Mouse (Mus musculus) hindbrain, embryonic 11.5 days (tissue): Measurements from ENCODE around the gene Rreb1. TPM values are rescaled to one million over a fixed set of nuclear protein-coding genes. Genes with fewer than 3 reads are reported as not detected.

Source experiments
- ATAC-seq: fragments of 200-750 bp; cut with Nextera tagmentation; 2 replicates; pipeline ENCODE4 v1.8.0; 2017; ENCODE audit warnings: mild to moderate bottlenecking, moderate TSS enrichment, moderate library complexity; ENCODE audit not compliant: low FRiP score
- DNase-seq: peaks from one replicate; pipeline ENCODE4 v3.0.0-alpha.2; 2015; ENCODE audit warnings: low spot score
- H3K27ac ChIP-seq: fragments of 300-500 bp; sonication (generic); 2 replicates; pipeline ENCODE4 v1.5.1; 2014; ENCODE audit warnings: mild to moderate bottlenecking, low read depth, low read length
- H3K27me3 ChIP-seq: fragments of 300-500 bp; sonication (generic); 2 replicates; pipeline ENCODE4 v1.6.1; 2014; ENCODE audit warnings: mild to moderate bottlenecking, low read length, moderate library complexity, mixed read lengths; ENCODE audit not compliant: control insufficient read depth, insufficient read depth
- H3K36me3 ChIP-seq: fragments of 300-500 bp; sonication (generic); 2 replicates; pipeline ENCODE4 v1.6.1; 2014; ENCODE audit warnings: mild to moderate bottlenecking, low read length, moderate library complexity, mixed read lengths; ENCODE audit not compliant: control insufficient read depth, insufficient read depth
- H3K4me1 ChIP-seq: fragments of 300-500 bp; sonication (generic); replicated peaks from 2 replicates; pipeline ENCODE4 v1.6.1; 2014; ENCODE audit warnings: low read length, mixed read lengths; ENCODE audit not compliant: control insufficient read depth, insufficient read depth
- H3K4me2 ChIP-seq: fragments of 300-500 bp; sonication (generic); replicated peaks from 2 replicates; pipeline ENCODE4 v1.6.1; 2014; ENCODE audit warnings: mild to moderate bottlenecking, low read depth, low read length
- H3K4me3 ChIP-seq: fragments of 300-500 bp; sonication (generic); 2 replicates; pipeline ENCODE4 v1.5.1; 2014; ENCODE audit warnings: low read depth, low read length
- H3K9ac ChIP-seq: fragments of 300-500 bp; sonication (generic); 2 replicates; pipeline ENCODE4 v1.6.1; 2014; ENCODE audit warnings: low read depth, low read length
- H3K9me3 ChIP-seq: fragments of 300-500 bp; sonication (generic); 2 replicates; pipeline ENCODE4 v1.6.1; 2016; ENCODE audit warnings: low read length; ENCODE audit not compliant: control insufficient read depth
- WGBS: fragments of 180-500 bp; shearing (Covaris S2); extraction: QIAGEN DNeasy Blood & Tissue Kit; methylation state at CpG from one replicate; pipeline ENCODE4 v1.1.7; 2014; 5-methylcytosine and 5-hydroxymethylcytosine counted together
- polyA plus RNA-seq: library from polyadenylated mRNA; unstranded; fragments of >200 nt; fragmentation: Nextera tagmentation; extraction: Ambion mirVana; gene quantifications from 2 replicates; pipeline ENCODE4 v1.2.1, GENCODE M21; 2014

Gene Rreb1
- polyA plus RNA-seq, 1 experiment from 2014 or later = 7.0 TPM

DNA sequence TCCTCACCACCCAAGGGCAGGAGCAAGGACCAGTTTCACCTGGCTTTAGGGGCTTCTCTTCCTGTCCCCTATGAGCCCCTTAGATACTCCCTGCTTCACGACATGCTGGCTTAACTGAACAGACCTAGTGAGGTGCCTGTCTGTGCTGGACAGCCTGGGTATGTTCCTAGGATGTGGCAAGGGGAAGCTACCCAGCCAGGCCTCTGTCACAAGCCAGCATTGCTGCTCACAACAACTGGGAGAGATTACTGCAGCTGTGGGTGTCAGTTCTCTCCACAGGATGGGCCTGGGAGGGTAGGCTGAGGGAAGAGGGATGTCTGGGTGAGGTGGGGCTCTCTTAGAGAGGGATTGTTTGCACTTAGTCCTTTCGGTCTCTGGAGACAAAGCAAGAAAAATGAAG, 142.5 kb downstream of the Rreb1 start:
- Histone ChIP-seq H3K27me3 (no peaks in the 10 kb centered on the region), H3K9ac (no peak overlapping the region), H3K4me3 (no peak overlapping the region), H3K9me3 (no peaks in the 10 kb centered on the region), H3K4me1 (no peaks in the 10 kb centered on the region), H3K27ac (no peak overlapping the region), H3K4me2 (no peak overlapping the region), H3K36me3 (no peaks in the 10 kb centered on the region)
- 55% methylated on average over 2 of the region's 2 CpGs for WGBS
- ATAC-seq = no peak
- DNase-seq = no peak

DNA sequence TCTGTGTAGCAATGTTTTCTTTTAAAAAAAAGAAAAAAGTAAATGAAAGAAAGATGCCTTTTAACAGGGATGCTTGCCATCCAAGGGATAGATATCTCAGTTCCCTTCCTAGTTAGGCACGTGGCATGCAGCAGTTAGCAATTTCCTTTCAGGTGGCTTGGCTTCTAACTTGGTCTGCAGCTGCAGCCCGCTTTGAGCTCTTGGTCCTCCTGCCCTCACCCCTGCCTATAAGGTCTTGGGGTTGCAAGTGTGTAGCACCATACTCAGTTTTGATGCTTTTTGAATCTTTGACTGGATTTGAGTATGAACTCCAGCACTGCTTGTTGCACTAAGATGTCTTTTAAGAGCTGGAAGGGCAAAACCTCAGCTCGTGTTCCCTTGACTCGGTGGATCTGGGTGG, 144.9 kb downstream of the Rreb1 start:
- Histone ChIP-seq H3K9me3 (no peaks in the 10 kb centered on the region), H3K4me1 (no peaks in the 10 kb centered on the region), H3K27me3 (no peaks in the 10 kb centered on the region), H3K27ac (no peak overlapping the region), H3K36me3 (no peaks in the 10 kb centered on the region), H3K4me2 (no peak overlapping the region), H3K4me3 (no peak overlapping the region), H3K9ac (no peak overlapping the region)
- ATAC-seq (no peak), DNase-seq (no peak)
- WGBS = 84% methylated on average over 4 of the region's 4 CpGs

DNA sequence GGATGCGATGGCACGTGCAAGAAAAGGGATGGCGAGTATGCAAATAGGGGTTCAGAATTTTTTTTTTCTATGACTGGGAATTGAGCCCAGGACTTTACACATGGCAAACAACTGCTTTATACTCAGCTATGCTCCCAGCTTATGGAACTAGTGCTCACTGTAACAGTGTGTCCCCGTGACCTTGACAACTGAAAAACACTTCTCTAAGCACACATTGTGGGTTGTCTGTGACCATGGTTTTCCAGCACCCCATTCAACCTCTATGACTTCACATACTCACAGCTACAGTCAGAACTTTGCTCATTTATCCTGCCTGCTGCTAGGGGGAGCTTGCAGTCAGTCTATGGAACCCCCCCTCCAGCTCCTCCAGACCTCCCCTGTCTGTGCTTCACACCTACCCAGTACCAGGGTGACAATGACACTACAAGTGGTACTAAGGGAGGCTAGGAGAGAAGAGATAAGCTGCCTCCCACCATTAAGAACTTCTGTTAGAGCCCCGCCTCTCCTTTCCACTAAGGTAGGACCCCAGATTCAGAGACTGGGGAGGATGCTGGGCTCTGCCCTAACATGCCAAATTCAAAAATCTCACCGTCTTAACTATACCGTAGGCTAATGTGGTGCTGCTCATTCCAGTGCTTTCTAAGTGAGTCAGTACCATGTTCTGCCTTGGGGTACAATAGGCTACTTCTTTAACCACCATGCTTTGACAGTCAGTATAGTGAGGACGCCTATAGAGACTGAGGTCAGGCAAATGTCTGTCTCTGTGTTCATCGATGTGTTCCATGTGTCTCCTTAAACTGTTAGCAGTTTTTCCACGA, 145.7 kb downstream of the Rreb1 start:
- Histone ChIP-seq H3K9ac (no peak overlapping the region), H3K27me3 (no peaks in the 10 kb centered on the region)
- WGBS = 91% methylated on average over 10 of the region's 10 CpGs

GRCm38 (mm10) chr13:37924461-37924948, 146.3 kb downstream of the Rreb1 start:
- no peak for DNase-seq
- no peak for ATAC-seq
- 83% methylated on average over 4 of the region's 4 CpGs for WGBS
- H3K4me3 ChIP-seq = no peak overlapping the region
- H3K4me1 ChIP-seq = no peaks in the 10 kb centered on the region
- no peak overlapping the region for H3K9ac ChIP-seq
- no peak overlapping the region for H3K4me2 ChIP-seq
- H3K27ac ChIP-seq = no peak overlapping the region
- H3K27me3 ChIP-seq = no peaks in the 10 kb centered on the region
- no peaks in the 10 kb centered on the region for H3K36me3 ChIP-seq
- no peaks in the 10 kb centered on the region for H3K9me3 ChIP-seq

More for the DNA sequence above, 145.7 kb downstream of the Rreb1 start:
- Histone ChIP-seq H3K4me3 (no peak overlapping the region), H3K9me3 (no peaks in the 10 kb centered on the region), H3K36me3 (no peaks in the 10 kb centered on the region), H3K27ac (no peak overlapping the region), H3K4me2 (no peak overlapping the region), H3K4me1 (no peaks in the 10 kb centered on the region)
- ATAC-seq (no peak), DNase-seq (no peak)

DNA sequence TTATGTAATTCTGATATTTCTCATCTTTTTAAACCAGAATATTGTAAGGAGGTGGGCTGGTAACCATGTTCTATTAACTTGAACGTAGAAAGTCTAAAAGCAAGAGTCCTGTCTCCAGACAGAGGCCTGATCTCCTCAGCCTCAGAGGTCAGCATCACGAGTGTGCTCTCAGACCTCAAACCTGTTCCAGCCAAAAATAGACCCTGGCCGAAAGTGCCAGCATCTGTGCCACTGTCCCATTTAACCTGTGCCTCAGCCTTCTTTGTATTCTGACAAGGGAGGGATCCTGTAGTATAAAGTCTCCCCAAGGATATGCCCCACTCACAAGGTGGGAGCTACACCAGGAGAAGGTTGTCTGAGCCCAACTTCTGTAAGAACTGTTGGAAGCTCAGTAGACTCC, 148.2 kb downstream of the Rreb1 start:
- Histone ChIP-seq H3K4me3 (no peak overlapping the region), H3K4me1 (no peaks in the 10 kb centered on the region), H3K9ac (no peak overlapping the region), H3K4me2 (no peak overlapping the region), H3K36me3 (no peaks in the 10 kb centered on the region), H3K27me3 (no peaks in the 10 kb centered on the region), H3K9me3 (no peaks in the 10 kb centered on the region), H3K27ac (no peak overlapping the region)
- 93% methylated on average over 3 of the region's 3 CpGs for WGBS
- DNase-seq (no peak), ATAC-seq (no peak)

- H3K4me2 ChIP-seq = no peak overlapping the region
- H3K27me3 ChIP-seq = no peaks in the 10 kb centered on the region
- H3K4me1 ChIP-seq = no peaks in the 10 kb centered on the region
- 94% methylated on average over 17 of the region's 17 CpGs for WGBS
- H3K4me3 ChIP-seq = no peak overlapping the region
- no peaks in the 10 kb centered on the region for H3K9me3 ChIP-seq
- DNase-seq = no peak
- H3K36me3 ChIP-seq = no peaks in the 10 kb centered on the region
- no peak overlapping the region for H3K27ac ChIP-seq
- H3K9ac ChIP-seq = no peak overlapping the region
- ATAC-seq = no peak
Observed at GRCm38 (mm10) chr13:37929532-37929931, 151.3 kb downstream of the Rreb1 start.

DNA sequence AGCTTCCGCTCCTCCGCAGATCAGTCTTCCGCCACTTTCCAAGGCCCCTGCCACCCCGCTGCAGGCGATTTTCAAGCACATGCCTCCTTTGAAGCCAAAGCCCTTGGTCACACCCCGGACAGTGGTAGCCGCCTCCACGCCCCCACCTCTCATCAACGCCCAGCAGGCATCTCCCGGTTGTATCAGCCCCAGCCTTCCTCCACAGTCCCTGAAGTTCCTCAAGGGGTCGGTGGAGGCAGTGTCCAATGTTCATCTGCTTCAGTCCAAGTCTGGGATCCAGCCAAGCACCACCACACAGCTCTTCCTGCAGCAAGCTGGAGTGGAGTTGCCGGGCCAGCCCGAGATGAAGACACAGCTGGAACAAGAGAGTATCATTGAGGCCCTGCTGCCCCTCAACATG, 151.9 kb downstream of the Rreb1 start:
- H3K4me3 ChIP-seq = no peak overlapping the region
- H3K36me3 ChIP-seq = no peaks in the 10 kb centered on the region
- no peak overlapping the region for H3K4me2 ChIP-seq
- H3K27ac ChIP-seq = no peak overlapping the region
- DNase-seq = no peak
- WGBS = 95% methylated on average over 13 of the region's 13 CpGs
- no peaks in the 10 kb centered on the region for H3K4me1 ChIP-seq
- no peak for ATAC-seq
- no peaks in the 10 kb centered on the region for H3K27me3 ChIP-seq
- no peaks in the 10 kb centered on the region for H3K9me3 ChIP-seq
- no peak overlapping the region for H3K9ac ChIP-seq

GRCm38 (mm10) chr13:37930621-37931020, 152.4 kb downstream of the Rreb1 start:
- no peak overlapping the region for H3K9ac ChIP-seq
- H3K27ac ChIP-seq = no peak overlapping the region
- ATAC-seq = no peak
- WGBS = 92% methylated on average over 23 of the region's 23 CpGs
- H3K36me3 ChIP-seq = no peaks in the 10 kb centered on the region
- no peaks in the 10 kb centered on the region for H3K4me1 ChIP-seq
- H3K9me3 ChIP-seq = no peaks in the 10 kb centered on the region
- no peak overlapping the region for H3K4me3 ChIP-seq
- no peak overlapping the region for H3K4me2 ChIP-seq
- no peak for DNase-seq
- no peaks in the 10 kb centered on the region for H3K27me3 ChIP-seq

DNA sequence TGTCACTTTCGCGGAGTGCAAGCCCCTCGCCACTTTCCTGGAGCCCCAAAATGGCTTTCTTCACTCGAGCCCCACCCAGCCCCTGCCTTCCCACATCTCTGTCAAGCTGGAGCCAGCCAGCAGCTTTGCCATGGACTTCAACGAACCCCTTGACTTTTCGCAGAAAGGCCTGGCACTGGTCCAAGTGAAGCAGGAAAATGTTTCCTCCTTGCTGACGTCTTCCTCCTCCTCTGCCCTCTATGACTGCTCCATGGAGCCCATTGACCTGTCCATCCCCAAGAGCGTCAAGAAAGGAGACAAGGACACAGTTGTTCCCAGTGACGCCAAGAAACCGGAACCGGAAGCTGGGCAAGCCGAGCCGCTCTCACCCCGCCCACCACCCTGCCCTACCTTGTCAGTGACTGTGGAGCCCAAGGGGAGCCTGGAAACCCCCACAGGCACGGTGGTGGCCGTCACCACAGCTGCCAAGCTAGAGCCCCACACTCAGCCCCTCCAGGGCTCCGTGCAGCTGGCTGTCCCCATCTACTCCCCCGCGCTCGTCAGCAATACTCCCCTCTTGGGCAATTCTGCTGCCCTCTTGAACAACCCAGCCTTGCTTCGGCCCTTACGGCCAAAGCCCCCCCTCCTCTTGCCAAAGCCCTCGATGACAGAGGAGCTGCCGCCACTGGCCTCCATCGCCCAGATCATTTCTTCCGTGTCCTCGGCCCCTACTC, 153.2 kb downstream of the Rreb1 start:
- Histone ChIP-seq H3K9me3 (no peaks in the 10 kb centered on the region), H3K4me1 (no peaks in the 10 kb centered on the region), H3K27ac (no peak overlapping the region), H3K4me3 (no peak overlapping the region), H3K9ac (no peak overlapping the region), H3K36me3 (no peaks in the 10 kb centered on the region), H3K27me3 (no peaks in the 10 kb centered on the region), H3K4me2 (no peak overlapping the region)
- DNase-seq = no peak
- ATAC-seq = no peak
- 74% methylated on average over 27 of the region's 27 CpGs for WGBS
